Mouse (Mus musculus): ENCODE measurements around the gene Sh3bgrl3.

DNA sequence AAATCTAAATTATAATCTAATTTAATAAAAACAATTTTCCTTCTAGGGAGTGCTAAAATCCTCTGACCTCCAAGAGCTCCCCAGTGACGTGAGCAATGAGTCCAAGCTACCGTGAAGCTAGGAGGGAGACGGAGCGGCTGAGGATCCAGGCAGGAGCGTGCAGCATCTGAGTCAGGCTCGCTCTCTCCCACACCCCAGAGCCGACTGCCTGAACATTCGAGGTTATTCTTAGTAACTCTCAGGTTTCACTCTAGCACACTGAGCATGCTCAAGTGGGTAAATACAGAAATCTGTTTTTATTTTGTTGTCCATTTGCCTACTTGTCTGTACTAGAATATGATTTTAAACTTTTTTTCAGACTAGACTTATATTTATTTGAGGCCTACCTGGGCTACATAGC is 28.2 kb upstream of the Sh3bgrl3 start:
- TF ChIP-seq POLR2A (IDR thresholded peaks at IDR 0.05; ENCODE audit: low read depth, low read length) (no peak), CTCF (IDR thresholded peaks at IDR 0.05; ENCODE audit: extremely low read depth, insufficient read length, insufficient replicate concordance, low read depth, low read length) (no peak)

Measured in small intestine, adult 2 months (tissue).